Mouse (Mus musculus): ENCODE measurements around the gene Ubash3a. TPM values are rescaled to one million over a fixed set of nuclear protein-coding genes. Genes with fewer than 3 reads are reported as not detected.

The Ubash3a gene
- polyA plus RNA-seq, 1 experiment from 2014 or later, result 0.25 TPM

- ATAC-seq (ENCODE audit: low read depth) (no peak), DNase-seq (ENCODE audit: low spot score) (no peak)
- no peak overlapping the region for H3K9ac ChIP-seq (ENCODE audit: low read depth, low read length)
- H3K27ac ChIP-seq (replicated peaks; ENCODE audit: low read depth, low read length), result no peak overlapping the region
- H3K9me3 ChIP-seq (ENCODE audit: control insufficient read depth, low read length), result no peaks in the 10 kb centered on the region
- WGBS, result 0% methylated on average over 1 of the region's 1 CpGs
- no peak overlapping the region for H3K4me2 ChIP-seq (ENCODE audit: low read depth, low read length)
- no peaks in the 10 kb centered on the region for H3K36me3 ChIP-seq (ENCODE audit: control insufficient read depth, insufficient read depth, low read length)
- no peak overlapping the region for H3K4me3 ChIP-seq (ENCODE audit: low read depth, low read length)
- no peaks in the 10 kb centered on the region for H3K4me1 ChIP-seq (ENCODE audit: control insufficient read depth, insufficient read depth, low read length)
- no peaks in the 10 kb centered on the region for H3K27me3 ChIP-seq (replicated peaks; ENCODE audit: control insufficient read depth, insufficient read depth, low read length)
Observed at GRCm38 (mm10) chr17:31242764-31243163, 35.1 kb downstream of the Ubash3a start.

GRCm38 (mm10) chr17:31245321-31245720 is 37.6 kb downstream of the Ubash3a start:
- DNase-seq (ENCODE audit: low spot score) (no peak), ATAC-seq (ENCODE audit: low read depth) (no peak)
- no peaks in the 10 kb centered on the region for H3K36me3 ChIP-seq (ENCODE audit: control insufficient read depth, insufficient read depth, low read length)
- 72% methylated on average over 5 of the region's 5 CpGs for WGBS
- no peak overlapping the region for H3K4me3 ChIP-seq (ENCODE audit: low read depth, low read length)
- no peak overlapping the region for H3K4me2 ChIP-seq (ENCODE audit: low read depth, low read length)
- H3K27ac ChIP-seq (replicated peaks; ENCODE audit: low read depth, low read length), result no peak overlapping the region
- H3K27me3 ChIP-seq (replicated peaks; ENCODE audit: control insufficient read depth, insufficient read depth, low read length), result no peaks in the 10 kb centered on the region
- H3K4me1 ChIP-seq (ENCODE audit: control insufficient read depth, insufficient read depth, low read length), result no peaks in the 10 kb centered on the region
- H3K9me3 ChIP-seq (ENCODE audit: control insufficient read depth, low read length), result no peaks in the 10 kb centered on the region
- no peak overlapping the region for H3K9ac ChIP-seq (ENCODE audit: low read depth, low read length)

GRCm38 (mm10) chr17:31247144-31247543 is 39.5 kb downstream of the Ubash3a start:
- Histone ChIP-seq H3K4me2 (ENCODE audit: low read depth, low read length) (no peak overlapping the region), H3K27me3 (replicated peaks; ENCODE audit: control insufficient read depth, insufficient read depth, low read length) (no peaks in the 10 kb centered on the region), H3K4me3 (ENCODE audit: low read depth, low read length) (no peak overlapping the region), H3K9me3 (ENCODE audit: control insufficient read depth, low read length) (no peaks in the 10 kb centered on the region), H3K27ac (replicated peaks; ENCODE audit: low read depth, low read length) (no peak overlapping the region), H3K4me1 (ENCODE audit: control insufficient read depth, insufficient read depth, low read length) (no peaks in the 10 kb centered on the region), H3K36me3 (ENCODE audit: control insufficient read depth, insufficient read depth, low read length) (no peaks in the 10 kb centered on the region), H3K9ac (ENCODE audit: low read depth, low read length) (no peak overlapping the region)
- 36% methylated on average over 5 of the region's 5 CpGs for WGBS
- ATAC-seq (ENCODE audit: low read depth), result no peak
- DNase-seq (ENCODE audit: low spot score), result no peak

- ATAC-seq (ENCODE audit: low read depth), result no peak
- Histone ChIP-seq H3K27ac (replicated peaks; ENCODE audit: low read depth, low read length) (no peak overlapping the region), H3K4me1 (ENCODE audit: control insufficient read depth, insufficient read depth, low read length) (no peaks in the 10 kb centered on the region), H3K36me3 (ENCODE audit: control insufficient read depth, insufficient read depth, low read length) (no peaks in the 10 kb centered on the region), H3K4me3 (ENCODE audit: low read depth, low read length) (no peak overlapping the region), H3K9ac (ENCODE audit: low read depth, low read length) (no peak overlapping the region), H3K27me3 (replicated peaks; ENCODE audit: control insufficient read depth, insufficient read depth, low read length) (no peaks in the 10 kb centered on the region), H3K9me3 (ENCODE audit: control insufficient read depth, low read length) (no peaks in the 10 kb centered on the region), H3K4me2 (ENCODE audit: low read depth, low read length) (no peak overlapping the region)
- 61% methylated on average over 5 of the region's 5 CpGs for WGBS
- no peak for DNase-seq (ENCODE audit: low spot score)
Observed at GRCm38 (mm10) chr17:31253951-31254350, 46.3 kb downstream of the Ubash3a start.

- Histone ChIP-seq H3K9ac (ENCODE audit: low read depth, low read length) (no peak overlapping the region), H3K4me1 (ENCODE audit: control insufficient read depth, insufficient read depth, low read length) (no peaks in the 10 kb centered on the region), H3K4me3 (ENCODE audit: low read depth, low read length) (no peak overlapping the region), H3K9me3 (ENCODE audit: control insufficient read depth, low read length) (no peaks in the 10 kb centered on the region), H3K27ac (replicated peaks; ENCODE audit: low read depth, low read length) (no peak overlapping the region), H3K27me3 (replicated peaks; ENCODE audit: control insufficient read depth, insufficient read depth, low read length) (no peaks in the 10 kb centered on the region), H3K4me2 (ENCODE audit: low read depth, low read length) (no peak overlapping the region), H3K36me3 (ENCODE audit: control insufficient read depth, insufficient read depth, low read length) (no peaks in the 10 kb centered on the region)
- 13% methylated on average over 8 of the region's 9 CpGs for WGBS
- peak; percentile 91 for ATAC-seq (ENCODE audit: low read depth)
- peak; percentile 86 for DNase-seq (ENCODE audit: low spot score)
Observed at GRCm38 (mm10) chr17:31254463-31254931, 46.8 kb downstream of the Ubash3a start.

- H3K27me3 ChIP-seq (replicated peaks; ENCODE audit: control insufficient read depth, insufficient read depth, low read length), result no peaks in the 10 kb centered on the region
- H3K4me3 ChIP-seq (ENCODE audit: low read depth, low read length), result no peak overlapping the region
- no peak overlapping the region for H3K9ac ChIP-seq (ENCODE audit: low read depth, low read length)
- no peaks in the 10 kb centered on the region for H3K4me1 ChIP-seq (ENCODE audit: control insufficient read depth, insufficient read depth, low read length)
- H3K27ac ChIP-seq (replicated peaks; ENCODE audit: low read depth, low read length), result no peak overlapping the region
- whole genome bisulfite sequencing, result 91% methylated on average over 1 of the region's 1 CpGs
- no peak overlapping the region for H3K4me2 ChIP-seq (ENCODE audit: low read depth, low read length)
- no peaks in the 10 kb centered on the region for H3K36me3 ChIP-seq (ENCODE audit: control insufficient read depth, insufficient read depth, low read length)
- DNase-seq (ENCODE audit: low spot score) (no peak), ATAC-seq (ENCODE audit: low read depth) (no peak)
- H3K9me3 ChIP-seq (ENCODE audit: control insufficient read depth, low read length), result no peaks in the 10 kb centered on the region
Observed at GRCm38 (mm10) chr17:31257149-31257548, 49.5 kb downstream of the Ubash3a start.

- no peak for ATAC-seq (ENCODE audit: low read depth)
- WGBS, result 91% methylated on average over 12 of the region's 12 CpGs
- no peak overlapping the region for H3K4me2 ChIP-seq (ENCODE audit: low read depth, low read length)
Observed at GRCm38 (mm10) chr17:31257898-31258297, 50.2 kb downstream of the Ubash3a start.

GRCm38 (mm10) chr17:31258310-31258865 is 50.7 kb downstream of the Ubash3a start:
- no peak overlapping the region for H3K27ac ChIP-seq (replicated peaks; ENCODE audit: low read depth, low read length)
- DNase-seq (ENCODE audit: low spot score) (no peak), ATAC-seq (ENCODE audit: low read depth) (no peak)
- H3K4me2 ChIP-seq (ENCODE audit: low read depth, low read length), result no peak overlapping the region
- H3K4me1 ChIP-seq (ENCODE audit: control insufficient read depth, insufficient read depth, low read length), result no peaks in the 10 kb centered on the region
- no peaks in the 10 kb centered on the region for H3K36me3 ChIP-seq (ENCODE audit: control insufficient read depth, insufficient read depth, low read length)
- no peaks in the 10 kb centered on the region for H3K27me3 ChIP-seq (replicated peaks; ENCODE audit: control insufficient read depth, insufficient read depth, low read length)
- H3K9ac ChIP-seq (ENCODE audit: low read depth, low read length), result no peak overlapping the region
- no peak overlapping the region for H3K4me3 ChIP-seq (ENCODE audit: low read depth, low read length)
- WGBS, result 76% methylated on average over 9 of the region's 9 CpGs
- H3K9me3 ChIP-seq (ENCODE audit: control insufficient read depth, low read length), result no peaks in the 10 kb centered on the region

More at GRCm38 (mm10) chr17:31257898-31258297, 50.2 kb downstream of the Ubash3a start:
- no peaks in the 10 kb centered on the region for H3K4me1 ChIP-seq (ENCODE audit: control insufficient read depth, insufficient read depth, low read length)
- no peaks in the 10 kb centered on the region for H3K36me3 ChIP-seq (ENCODE audit: control insufficient read depth, insufficient read depth, low read length)
- no peak overlapping the region for H3K9ac ChIP-seq (ENCODE audit: low read depth, low read length)
- no peak for DNase-seq (ENCODE audit: low spot score)
- H3K27ac ChIP-seq (replicated peaks; ENCODE audit: low read depth, low read length), result no peak overlapping the region
- H3K9me3 ChIP-seq (ENCODE audit: control insufficient read depth, low read length), result no peaks in the 10 kb centered on the region
- H3K4me3 ChIP-seq (ENCODE audit: low read depth, low read length), result no peak overlapping the region
- H3K27me3 ChIP-seq (replicated peaks; ENCODE audit: control insufficient read depth, insufficient read depth, low read length), result no peaks in the 10 kb centered on the region

GRCm38 (mm10) chr17:31259145-31259544 is 51.5 kb downstream of the Ubash3a start:
- WGBS, result 74% methylated on average over 4 of the region's 4 CpGs
- H3K9ac ChIP-seq (ENCODE audit: low read depth, low read length), result no peak overlapping the region
- no peaks in the 10 kb centered on the region for H3K27me3 ChIP-seq (replicated peaks; ENCODE audit: control insufficient read depth, insufficient read depth, low read length)
- H3K4me3 ChIP-seq (ENCODE audit: low read depth, low read length), result no peak overlapping the region
- no peaks in the 10 kb centered on the region for H3K4me1 ChIP-seq (ENCODE audit: control insufficient read depth, insufficient read depth, low read length)
- H3K4me2 ChIP-seq (ENCODE audit: low read depth, low read length), result no peak overlapping the region
- ATAC-seq (ENCODE audit: low read depth) (no peak), DNase-seq (ENCODE audit: low spot score) (no peak)
- no peak overlapping the region for H3K27ac ChIP-seq (replicated peaks; ENCODE audit: low read depth, low read length)
- H3K36me3 ChIP-seq (ENCODE audit: control insufficient read depth, insufficient read depth, low read length), result no peaks in the 10 kb centered on the region
- no peaks in the 10 kb centered on the region for H3K9me3 ChIP-seq (ENCODE audit: control insufficient read depth, low read length)
